Mouse (Mus musculus): ENCODE measurements at regions not wholly inside any gene's neighbourhood (a gene's known extent, or its start where the extent isn't known, plus 50 kb on each side); places are given as distances from the start of the nearest gene placed in this dataset.

- H3K4me3 ChIP-seq, result no peak overlapping the region
- no peak overlapping the region for H3K9ac ChIP-seq
- H3K4me1 ChIP-seq, result no peaks in the 10 kb centered on the region
- H3K36me3 ChIP-seq (ENCODE audit: poor library complexity, severe bottlenecking), result no peaks in the 10 kb centered on the region
- no peaks in the 10 kb centered on the region for H3K27me3 ChIP-seq
- ATAC-seq, result peak; percentile 57; the same call in 1 of the 2 replicates
- H3K4me2 ChIP-seq, result no peak overlapping the region
- 69% methylated on average over 3 of the region's 3 CpGs for WGBS
- H3K9me3 ChIP-seq (replicated peaks), result no peaks in the 10 kb centered on the region
- no peak overlapping the region for H3K27ac ChIP-seq
Measured at GRCm38 (mm10) chr11:13237198-13237597, 772.4 kb upstream of the Cobl start.
